Mouse (Mus musculus): ENCODE data around the gene Cdca3. TPM values are rescaled to one million over a fixed set of nuclear protein-coding genes. Genes with fewer than 3 reads are reported as not detected.

Cdca3 gene
- total RNA-seq, 2 experiments from 2014 or later, result 13.5 to 14.3 TPM

DNA sequence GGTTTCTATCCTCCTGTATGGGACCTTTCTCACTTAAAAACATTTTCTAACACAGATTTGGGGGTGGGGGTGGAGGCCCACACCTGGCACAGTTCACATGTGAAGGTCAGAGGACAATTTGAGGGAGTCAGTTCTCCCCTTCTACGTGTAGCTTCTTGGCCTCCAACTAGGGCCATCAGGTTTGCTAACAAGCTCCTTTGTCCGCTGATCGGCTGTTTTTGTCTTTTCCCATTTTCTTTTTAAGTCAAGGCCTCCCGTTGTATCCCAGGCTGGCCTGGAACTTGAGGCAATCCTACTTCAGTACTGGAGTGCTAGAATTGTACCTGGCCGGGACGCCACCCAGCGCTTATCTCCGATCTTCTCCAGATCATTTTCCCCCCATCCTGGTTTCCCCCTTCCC is 2.3 kb downstream of the Cdca3 start:
- DNase-seq, result no peak

DNA sequence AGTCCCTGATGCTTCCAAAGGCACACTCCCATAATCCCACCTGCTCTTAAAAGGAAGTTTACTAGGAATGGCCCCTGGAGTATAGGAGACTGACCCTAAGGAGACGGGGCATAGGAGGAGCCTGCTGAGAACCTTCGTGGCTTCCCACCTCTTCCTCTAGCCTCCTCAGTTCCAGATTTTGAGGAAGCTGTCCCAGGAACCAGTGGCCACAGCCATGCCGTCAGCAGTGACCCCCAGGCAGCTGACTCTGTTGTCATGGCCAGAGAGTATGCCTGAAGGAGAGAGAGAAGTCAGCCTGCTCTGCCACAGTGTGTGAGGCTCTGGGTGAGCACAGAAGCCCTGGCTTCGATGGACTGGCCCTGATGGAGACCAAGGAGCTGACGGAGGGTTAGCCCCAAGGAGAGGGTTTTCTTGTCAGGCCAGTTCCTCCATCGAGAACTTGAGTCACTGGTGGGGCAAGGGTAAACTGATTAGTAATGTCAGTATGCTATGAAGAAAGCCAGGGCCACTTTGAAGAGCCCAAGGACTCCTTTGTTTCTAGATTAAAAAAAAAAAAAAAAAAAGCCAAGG is 5.2 kb downstream of the Cdca3 start:
- DNase-seq, result no peak

- DNase-seq, result no peak
These were observed 6.2 kb downstream of the Cdca3 start for GRCm38 (mm10) chr6:124835531-124835930.

- no peak for DNase-seq
These were observed 7.1 kb downstream of the Cdca3 start for GRCm38 (mm10) chr6:124836411-124836810.

GRCm38 (mm10) chr6:124839805-124840204 is 10.5 kb downstream of the Cdca3 start:
- DNase-seq, result peak; percentile 59

GRCm38 (mm10) chr6:124840241-124841167 is 11.2 kb downstream of the Cdca3 start, which contains the start of gene Gnb3:
Gnb3 (minus strand) TSS chr6:124840275.
- DNase-seq, result no peak

GRCm38 (mm10) chr6:124847305-124847704 is 18.0 kb downstream of the Cdca3 start:
- DNase-seq, result peak; percentile 93

- no peak for DNase-seq
These were observed 21.2 kb downstream of the Cdca3 start for GRCm38 (mm10) chr6:124850535-124850934.

- no peak for DNase-seq
These were observed 25.3 kb downstream of the Cdca3 start for GRCm38 (mm10) chr6:124854647-124855046.

GRCm38 (mm10) chr6:124856321-124856720 is 27.0 kb downstream of the Cdca3 start:
- no peak for DNase-seq

DNA sequence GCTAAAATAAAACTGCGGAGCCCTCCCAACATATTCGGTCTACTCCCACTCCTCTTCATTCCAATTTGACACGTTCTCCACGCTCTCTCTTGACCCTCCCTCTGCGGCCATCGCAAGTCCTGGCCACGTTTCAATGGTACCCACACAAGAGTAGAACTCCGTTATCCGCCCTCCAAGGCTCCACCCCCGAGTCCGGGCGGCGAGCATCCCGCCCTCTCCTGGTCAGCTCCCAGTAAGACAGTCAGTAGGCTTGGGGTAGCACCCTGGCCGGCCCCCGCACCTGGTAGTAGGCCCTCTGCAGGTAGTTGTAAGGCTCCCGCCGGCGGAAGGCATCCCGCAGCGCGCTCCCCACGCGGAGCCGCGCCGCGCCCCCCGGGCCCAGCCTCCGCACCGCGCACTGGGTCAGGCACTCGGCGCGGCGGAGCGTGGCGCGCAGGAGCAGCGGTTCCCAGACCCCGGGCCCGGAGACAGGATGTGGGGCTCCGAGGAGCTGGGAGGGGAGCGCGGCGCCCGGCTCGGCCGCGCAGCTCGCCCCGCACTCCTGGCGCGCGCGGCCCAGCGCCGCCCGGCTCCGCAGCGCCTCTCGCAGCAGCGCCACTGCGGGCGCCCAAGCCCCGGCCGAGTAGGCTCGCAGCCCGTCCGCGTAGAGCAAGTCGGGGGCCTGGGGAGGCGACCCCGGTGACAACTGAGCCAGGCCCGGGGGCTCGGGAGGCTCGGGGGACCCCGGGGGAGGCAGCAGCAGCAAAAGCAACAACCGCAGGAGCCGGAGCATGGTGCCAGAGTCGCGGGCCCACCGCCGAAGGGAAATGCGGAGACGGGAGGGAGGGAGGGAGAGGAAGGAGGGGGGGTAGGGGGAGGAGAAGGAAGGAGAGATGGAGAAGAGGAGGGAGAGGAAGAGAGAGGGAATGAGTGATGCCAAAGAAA is 27.8 kb downstream of the Cdca3 start, which contains the start of gene P3h3:
Gene P3h3 (minus strand): TSS at position 837 of the 924 bp plus-strand sequence.
- DNase-seq, result peak; percentile 80

- DNase-seq, result no peak
These were observed 28.6 kb downstream of the Cdca3 start for GRCm38 (mm10) chr6:124857840-124858530.

DNA sequence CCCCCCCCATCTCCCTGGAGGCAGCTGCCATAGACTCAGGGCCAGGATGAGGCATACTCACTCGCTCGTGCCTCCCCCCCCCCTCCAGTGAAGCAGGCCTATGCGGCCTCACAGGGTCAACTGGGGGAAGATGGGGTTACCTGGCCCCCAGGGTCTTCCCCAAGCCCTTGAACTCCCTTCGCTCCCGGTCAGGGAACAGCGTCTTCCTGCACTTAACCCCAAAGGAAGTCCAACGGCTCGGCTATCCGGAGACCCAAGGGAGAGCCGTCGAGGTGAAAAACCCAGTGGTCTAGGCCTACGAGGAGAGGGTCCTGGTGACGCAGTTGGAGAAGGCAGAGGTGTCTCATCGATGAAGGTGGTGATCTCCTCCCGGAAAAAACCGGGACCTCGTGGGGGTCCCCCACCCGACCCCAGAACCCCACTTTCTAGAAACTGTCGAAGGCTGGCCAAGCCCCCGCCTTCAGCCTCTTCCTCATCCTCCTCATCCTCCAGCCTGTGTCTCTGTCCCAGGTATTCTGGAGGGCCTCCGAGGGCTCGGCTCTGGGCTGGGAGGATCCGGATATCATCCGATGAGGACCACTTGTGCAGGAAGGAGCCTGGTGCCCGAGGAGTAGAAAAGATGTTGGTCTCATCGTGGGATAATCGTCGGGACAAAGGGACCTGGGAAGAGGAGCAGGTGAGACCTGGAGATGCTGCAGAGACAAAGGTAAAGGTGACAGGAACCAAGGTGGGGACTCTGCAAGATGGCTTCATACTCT is 29.4 kb downstream of the Cdca3 start:
- DNase-seq, result no peak

DNA sequence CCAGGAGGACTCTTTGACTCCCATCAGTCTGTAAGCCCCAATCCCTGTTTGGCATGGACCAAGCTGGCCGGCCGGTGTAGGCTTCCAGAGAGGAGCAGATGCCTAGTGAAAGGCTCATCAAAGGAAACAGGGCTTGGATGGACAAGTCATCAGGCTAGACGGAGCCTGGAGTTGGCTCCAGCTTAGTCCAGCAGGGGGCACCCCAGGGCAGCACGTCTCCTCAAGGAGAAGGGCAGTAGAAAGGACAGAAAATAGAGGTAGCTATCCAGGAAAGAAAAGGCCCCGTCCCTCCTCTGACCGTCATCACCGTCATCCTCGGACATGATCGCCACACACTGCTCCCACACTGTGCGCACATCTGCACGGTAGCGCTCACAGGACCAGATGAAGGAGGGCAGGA is 30.4 kb downstream of the Cdca3 start:
- peak; percentile 96 for DNase-seq

DNA sequence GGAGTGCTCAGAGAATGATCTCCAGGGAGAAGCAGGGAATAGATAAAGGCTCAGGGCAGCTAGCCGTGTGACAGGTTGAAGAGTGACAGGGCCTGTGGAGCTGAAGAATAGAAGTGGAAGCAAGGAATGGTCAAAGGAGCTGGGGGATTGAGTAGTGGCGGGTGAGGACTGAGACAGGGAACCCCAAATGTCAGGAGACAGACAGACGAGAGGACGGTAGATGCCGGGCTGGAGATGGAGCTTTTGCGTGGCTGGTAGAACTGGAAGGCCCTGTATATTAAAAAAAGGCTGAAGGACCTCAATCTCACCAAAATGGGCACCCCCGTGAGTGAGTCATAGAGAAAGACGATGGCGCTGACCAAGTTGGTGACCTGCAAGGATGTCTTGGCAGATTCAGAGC is 31.2 kb downstream of the Cdca3 start:
- DNase-seq, result no peak

- DNase-seq, result no peak
These were observed 31.9 kb downstream of the Cdca3 start for GRCm38 (mm10) chr6:124861266-124861665.

DNA sequence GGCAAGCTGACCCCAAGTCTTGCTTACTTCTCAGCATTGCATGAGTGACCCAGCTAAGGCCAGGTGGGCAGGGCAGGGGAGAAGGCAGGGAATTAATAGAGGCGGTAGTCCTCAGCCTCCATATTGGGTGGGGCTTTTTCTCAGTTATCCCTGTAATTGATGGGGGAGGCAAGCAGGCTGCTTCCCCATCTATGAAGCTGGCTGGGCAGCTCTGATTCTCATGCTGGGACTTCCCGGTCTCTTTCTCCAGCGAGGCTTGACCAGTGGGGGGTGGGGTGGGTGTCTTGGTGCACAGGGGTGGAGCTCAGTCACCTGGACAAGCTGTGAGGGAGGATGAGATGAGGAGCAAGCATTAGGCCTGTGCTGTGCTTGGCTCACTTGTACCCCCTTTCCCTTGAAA is 32.5 kb downstream of the Cdca3 start:
- DNase-seq, result no peak

- no peak for DNase-seq
These were observed 33.2 kb downstream of the Cdca3 start for GRCm38 (mm10) chr6:124862406-124863124.

- DNase-seq, result no peak
These were observed 33.8 kb downstream of the Cdca3 start for GRCm38 (mm10) chr6:124863125-124863657.
